Mouse (Mus musculus) CH12.LX (cell line): ENCODE data around the gene Rapgef2. TPM values are rescaled to one million over a fixed set of nuclear protein-coding genes. Genes with fewer than 3 reads are reported as not detected.
A peak's percentile ranks its signal among the peaks of the same experiment; 100 is the strongest.

Source experiments
- DNase-seq: peaks from one replicate; pipeline ENCODE4 v3.0.0-alpha.2; 2013; ENCODE audit errors: extremely low read depth
- H3K27ac ChIP-seq: 2 replicates; pipeline ENCODE4 v1.5.1; 2012; ENCODE audit warnings: low read depth, mild to moderate bottlenecking, control low read depth, moderate library complexity; ENCODE audit not compliant: insufficient read depth
- H3K27me3 ChIP-seq: replicated peaks from 2 replicates; pipeline ENCODE3; 2012; ENCODE audit warnings: inconsistent platforms
- H3K36me3 ChIP-seq, 2 experiments: replicated peaks in 1 of 2; 2 replicates each; pipeline versions ENCODE3 to v1.6.1; 2012; ENCODE audit warnings: inconsistent platforms in 1 of 2, low read length in 1 of 2, mild to moderate bottlenecking in 1 of 2, mixed read lengths in 1 of 2, moderate library complexity in 1 of 2; ENCODE audit not compliant: control insufficient read depth in 1 of 2, insufficient read depth in 1 of 2
- H3K4me1 ChIP-seq, 2 experiments: 2 replicates each; pipeline ENCODE4 v1.6.1; 2012; ENCODE audit warnings: inconsistent platforms in 1 of 2, moderate library complexity in 1 of 2; ENCODE audit not compliant: insufficient read depth in 2 of 2, control insufficient read depth in 1 of 2
- H3K4me2 ChIP-seq: 2 replicates; pipeline ENCODE4 v1.6.1; 2012; ENCODE audit warnings: low read depth, mild to moderate bottlenecking, control low read depth; ENCODE audit not compliant: poor library complexity, insufficient read depth, severe bottlenecking
- H3K4me3 ChIP-seq, 3 experiments: fragments of 150-350 bp in 1 of 3; sonication (generic) in 1 of 3; replicated peaks in 1 of 3; 2 replicates each; pipeline versions ENCODE3 to v1.5.1; 2011 to 2012; ENCODE audit warnings: low read depth in 2 of 3, low read length in 2 of 3, mild to moderate bottlenecking in 2 of 3, moderate library complexity in 2 of 3, control low read depth in 1 of 3, improper control_type of control experiment in 1 of 3, inconsistent platforms in 1 of 3, mixed read lengths in 1 of 3; ENCODE audit not compliant: poor library complexity in 1 of 3
- H3K79me2 ChIP-seq: replicated peaks from 2 replicates; pipeline ENCODE4 v1.6.1; 2012; ENCODE audit warnings: mild to moderate bottlenecking, moderate library complexity; ENCODE audit not compliant: control insufficient read depth, poor library complexity, insufficient read depth, severe bottlenecking; ENCODE audit errors: extremely low read depth
- H3K9ac ChIP-seq: 2 replicates; pipeline ENCODE4 v1.6.1; 2012; ENCODE audit warnings: low read depth, mild to moderate bottlenecking, control low read depth, moderate library complexity; ENCODE audit not compliant: insufficient read depth
- H3K9me3 ChIP-seq: replicated peaks from 2 replicates; pipeline ENCODE3; 2012; ENCODE audit warnings: low read length, inconsistent platforms, mixed read lengths
- BHLHE40 ChIP-seq: IDR thresholded peaks from 2 replicates; pipeline ENCODE4 v1.6.1; 2011; ENCODE audit warnings: mild to moderate bottlenecking, low read depth, low read length, improper control_type of control experiment
- CHD1 ChIP-seq: IDR thresholded peaks from 2 replicates; pipeline ENCODE4 v1.6.1; 2012; ENCODE audit warnings: low read depth, low read length, improper control_type of control experiment, inconsistent platforms
- CHD2 ChIP-seq: IDR thresholded peaks from 2 replicates; pipeline ENCODE4 v1.6.1; 2011; ENCODE audit warnings: low read length, improper control_type of control experiment
- E2F4 ChIP-seq: IDR thresholded peaks from 2 replicates; pipeline ENCODE4 v1.6.1; 2011; ENCODE audit warnings: low read depth, low read length, improper control_type of control experiment; ENCODE audit not compliant: insufficient replicate concordance
- ETS1 ChIP-seq: conservative IDR thresholded peaks from 2 replicates; pipeline ENCODE4 v1.6.1; 2012; ENCODE audit warnings: low read depth, mild to moderate bottlenecking, inconsistent platforms, low read length, improper control_type of control experiment, moderate library complexity
- GABPA ChIP-seq: IDR thresholded peaks from 2 replicates; pipeline ENCODE4 v1.6.1; 2012; ENCODE audit warnings: low read depth, low read length, improper control_type of control experiment, inconsistent platforms; ENCODE audit not compliant: insufficient replicate concordance
- HCFC1 ChIP-seq: IDR thresholded peaks from 2 replicates; pipeline ENCODE4 v1.6.1; 2012; ENCODE audit warnings: low read depth, mild to moderate bottlenecking, inconsistent platforms, low read length, improper control_type of control experiment
- IRF4 ChIP-seq: IDR thresholded peaks from 2 replicates; pipeline ENCODE4 v1.6.1; 2014; ENCODE audit warnings: low read depth, mild to moderate bottlenecking, inconsistent platforms, low read length, improper control_type of control experiment
- JUN ChIP-seq: IDR thresholded peaks from 2 replicates; pipeline ENCODE4 v1.6.1; 2011; ENCODE audit warnings: low read depth, mild to moderate bottlenecking, low read length, improper control_type of control experiment, moderate library complexity; ENCODE audit not compliant: insufficient read depth
- JUND ChIP-seq: conservative IDR thresholded peaks from 2 replicates; pipeline ENCODE4 v1.6.1; 2011; ENCODE audit warnings: low read depth, low read length, improper control_type of control experiment
- KAT2A ChIP-seq: IDR thresholded peaks from 2 replicates; pipeline ENCODE4 v1.6.1; 2012; ENCODE audit warnings: low read length, improper control_type of control experiment, inconsistent platforms; ENCODE audit not compliant: insufficient replicate concordance
- MAFK ChIP-seq: IDR thresholded peaks from 2 replicates; pipeline ENCODE4 v1.6.1; 2011; ENCODE audit warnings: low read length, improper control_type of control experiment; ENCODE audit not compliant: insufficient replicate concordance
- MAZ ChIP-seq: IDR thresholded peaks from 2 replicates; pipeline ENCODE4 v1.6.1; 2012; ENCODE audit warnings: low read depth, mild to moderate bottlenecking, inconsistent platforms, low read length, improper control_type of control experiment, moderate library complexity
- MEF2A ChIP-seq: IDR thresholded peaks from 2 replicates; pipeline ENCODE4 v1.6.1; 2014; ENCODE audit warnings: low read depth, mild to moderate bottlenecking, inconsistent platforms, low read length, improper control_type of control experiment, borderline replicate concordance
- MYC ChIP-seq: IDR thresholded peaks from 2 replicates; pipeline ENCODE4 v1.6.1; 2011; ENCODE audit warnings: low read depth, mild to moderate bottlenecking, improper control_type of control experiment, low read length
- NELFE ChIP-seq: IDR thresholded peaks from 2 replicates; pipeline ENCODE4 v1.6.1; 2011; ENCODE audit warnings: low read depth, low read length, improper control_type of control experiment
- NRF1 ChIP-seq: IDR thresholded peaks from 2 replicates; pipeline ENCODE4 v1.6.1; 2014; ENCODE audit warnings: low read depth, mild to moderate bottlenecking, inconsistent platforms, low read length, improper control_type of control experiment, moderate library complexity
- PAX5 ChIP-seq: IDR thresholded peaks from 2 replicates; pipeline ENCODE4 v1.6.1; 2012; ENCODE audit warnings: low read length, inconsistent platforms, mixed read lengths
- POLR2A ChIP-seq: IDR thresholded peaks from 2 replicates; pipeline ENCODE4 v1.6.1; 2011; ENCODE audit warnings: low read depth, mild to moderate bottlenecking, improper control_type of control experiment, low read length
- POLR2AphosphoS2 ChIP-seq: IDR thresholded peaks from 2 replicates; pipeline ENCODE4 v1.6.1; 2011; ENCODE audit warnings: low read depth, low read length, improper control_type of control experiment
- SIN3A ChIP-seq: IDR thresholded peaks from 2 replicates; pipeline ENCODE4 v1.6.1; 2012; ENCODE audit warnings: low read length, improper control_type of control experiment, inconsistent platforms
- SMC3 ChIP-seq: IDR thresholded peaks from 2 replicates; pipeline ENCODE4 v1.6.1; 2011; ENCODE audit warnings: low read depth, low read length, improper control_type of control experiment
- TBP ChIP-seq: conservative IDR thresholded peaks from 2 replicates; pipeline ENCODE4 v1.6.1; 2011; ENCODE audit warnings: low read depth, low read length, improper control_type of control experiment
- TCF12 ChIP-seq: IDR thresholded peaks from 2 replicates; pipeline ENCODE4 v1.6.1; 2014; ENCODE audit warnings: low read depth, mild to moderate bottlenecking, inconsistent platforms, low read length, improper control_type of control experiment
- UBTF ChIP-seq: IDR thresholded peaks from 2 replicates; pipeline ENCODE4 v1.6.1; 2012; ENCODE audit warnings: low read depth, mild to moderate bottlenecking, inconsistent platforms, low read length, improper control_type of control experiment, moderate library complexity
- USF1 ChIP-seq: IDR thresholded peaks from 2 replicates; pipeline ENCODE4 v1.6.1; 2014; ENCODE audit warnings: low read depth, mild to moderate bottlenecking, inconsistent platforms, low read length, improper control_type of control experiment
- USF2 ChIP-seq: conservative IDR thresholded peaks from 2 replicates; pipeline ENCODE4 v1.6.1; 2011; ENCODE audit warnings: low read depth, low read length, improper control_type of control experiment
- ZC3H11A ChIP-seq: IDR thresholded peaks from 2 replicates; pipeline ENCODE4 v1.6.1; 2012; ENCODE audit warnings: low read depth, mild to moderate bottlenecking, inconsistent platforms, low read length, improper control_type of control experiment
- ZKSCAN1 ChIP-seq: IDR thresholded peaks from 2 replicates; pipeline ENCODE4 v1.6.1; 2012; ENCODE audit warnings: low read depth, inconsistent platforms, low read length, improper control_type of control experiment, borderline replicate concordance
- ZMIZ1 ChIP-seq: IDR thresholded peaks from 2 replicates; pipeline ENCODE4 v1.6.1; 2012; ENCODE audit warnings: low read depth, mild to moderate bottlenecking, inconsistent platforms, low read length, improper control_type of control experiment
- dilution Hi-C: fragments of 300-500 bp; cut with MboI; formaldehyde crosslinking; loops from 2 replicates; pipeline ENCODE4 v1.14.3; 2020; ENCODE audit warnings: low sequenced_read_pairs; ENCODE audit not compliant: extremely low pct_unique_long_range_greater_than_20kb, extremely low pct_ligation_motif_present
- in situ Hi-C: fragments of 300-500 bp; cut with MboI; formaldehyde crosslinking; loops from 3 replicates; pipeline ENCODE4 v1.14.3; 2019; ENCODE audit warnings: low sequenced_read_pairs, low pct_ligation_motif_present, low pct_unique_long_range_greater_than_20kb, mixed read lengths
- polyA plus RNA-seq: library from polyadenylated mRNA; unstranded; fragments of >175 nt; gene quantifications from 2 replicates; pipeline ENCODE4 v1.2.1, GENCODE M21; 2012; ENCODE audit warnings: low read depth; ENCODE audit not compliant: insufficient read length
- total RNA-seq, 2 experiments: library from RNA; depleted of rRNA; stranded (reverse); fragments of 300-350 nt in 1 of 2; fragments of >200 nt in 1 of 2; gene quantifications; 2 replicates each; pipeline ENCODE4 v1.2.3; 2012 to 2014

Gene Rapgef2
- total and polyA plus RNA-seq, 3 experiments, result 0.72 to 3.1 (median 2.6) TPM

DNA sequence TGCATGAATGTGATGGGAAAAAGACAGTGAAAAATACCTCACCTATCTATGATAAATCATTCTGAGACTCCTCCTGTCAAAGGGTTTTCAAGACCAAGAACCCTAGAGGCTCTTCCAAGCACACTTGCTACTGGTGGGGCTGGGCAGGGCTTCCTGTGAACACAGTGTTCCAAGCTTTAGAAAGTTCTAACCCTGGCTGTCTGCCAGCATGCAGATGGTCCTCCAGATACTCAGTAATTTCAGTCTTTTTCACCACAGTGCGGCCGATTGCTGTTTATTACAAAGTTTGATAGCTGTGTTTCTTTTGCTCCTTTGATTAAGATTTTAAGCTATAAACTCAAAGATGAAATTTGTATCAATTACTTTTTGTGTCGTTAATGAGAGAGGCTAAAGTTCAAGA, 83.1 kb downstream of the Rapgef2 start:
- H3K36me3 ChIP-seq, result no peaks in the 10 kb centered on the region
- peaks cover 2% of the 10 kb centered on the region for H3K9me3 ChIP-seq
- H3K4me3 ChIP-seq, result no peak overlapping the region
- no peak for DNase-seq
- dilution Hi-C loops, result loop anchor here (25.0 kb wide), 1 partner anchor 384 kb away; the partner anchor contains the start of gene Ppid
- H3K4me1 ChIP-seq, result peaks cover 0 to 27% of the 10 kb centered on the region in 2 experiments; a peak in 2 of 4 replicates
- H3K9ac ChIP-seq, result no peak overlapping the region
- no peak overlapping the region for H3K4me2 ChIP-seq
- no peak overlapping the region for H3K27ac ChIP-seq
- no peaks in the 10 kb centered on the region for H3K79me2 ChIP-seq
- TF ChIP-seq JUN (no peak), TCF12 (no peak), NRF1 (no peak)
- no peaks in the 10 kb centered on the region for H3K27me3 ChIP-seq
- in situ Hi-C loops, result loop anchor here (5.0 to 25.0 kb wide), 3 partner anchors 248 to 384 kb away; no protein-coding TSS in a partner anchor

DNA sequence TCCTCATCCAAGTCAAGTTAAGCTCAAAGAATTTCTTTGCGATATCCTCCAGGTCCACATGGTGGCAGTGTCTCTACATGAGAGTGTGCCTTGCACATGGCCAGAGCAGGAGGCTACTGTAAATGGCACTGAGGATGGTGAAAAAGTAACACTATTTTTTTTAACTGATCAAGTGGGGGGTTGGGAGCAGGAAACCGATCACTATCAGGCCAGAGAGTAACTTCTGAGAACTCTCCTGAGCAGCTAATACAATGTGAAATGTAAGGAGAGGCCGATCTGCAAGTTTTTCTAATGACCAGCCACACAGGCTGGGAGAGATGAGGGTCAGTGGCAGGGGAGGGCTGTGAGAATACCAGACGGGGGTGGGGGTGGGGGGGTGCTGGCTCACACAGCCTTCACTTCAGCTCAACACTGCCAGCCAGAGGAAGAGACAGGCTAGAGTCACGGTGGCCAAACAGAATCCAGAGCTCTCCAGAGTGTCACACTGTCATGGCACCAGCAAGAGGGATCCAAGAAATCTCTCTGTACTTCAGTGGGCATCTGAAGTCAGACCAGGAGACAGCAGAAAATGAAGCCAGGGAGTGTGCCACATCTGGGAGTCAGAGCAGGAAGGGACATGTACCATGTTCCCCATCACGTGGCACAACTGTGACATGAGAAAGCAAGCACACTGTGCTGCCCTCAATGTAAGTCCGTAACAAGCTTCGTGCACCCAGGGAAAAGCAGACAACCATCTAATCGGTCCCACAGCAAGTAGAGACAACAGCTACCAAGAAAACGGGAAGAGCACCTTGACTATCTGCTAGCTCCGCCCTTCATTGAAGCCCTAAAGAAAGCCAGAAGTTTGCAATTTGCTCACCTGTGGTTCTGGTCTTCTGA, 83.8 kb downstream of the Rapgef2 start:
- no peaks in the 10 kb centered on the region for H3K36me3 ChIP-seq
- in situ Hi-C loops, result loop anchor here (5.0 to 25.0 kb wide), 3 partner anchors 248 to 385 kb away; no protein-coding TSS in a partner anchor
- no peak overlapping the region for H3K4me2 ChIP-seq
- dilution Hi-C loops, result loop anchor here (25.0 kb wide), 1 partner anchor 385 kb away; the partner anchor contains the start of gene Ppid
- H3K79me2 ChIP-seq, result no peaks in the 10 kb centered on the region
- DNase-seq, result peak; percentile 71
- H3K9me3 ChIP-seq, result peaks cover 2% of the 10 kb centered on the region
- no peak overlapping the region for H3K9ac ChIP-seq
- no peaks in the 10 kb centered on the region for H3K27me3 ChIP-seq
- H3K4me1 ChIP-seq, result peaks cover 0 to 34% of the 10 kb centered on the region in 2 experiments; a peak in 2 of 4 replicates
- H3K27ac ChIP-seq, result no peak overlapping the region
- H3K4me3 ChIP-seq, result no peak overlapping the region
- TF ChIP-seq MAFK, result no peak
- TF ChIP-seq GABPA, result no peak
- TF ChIP-seq TBP, result no peak
- TF ChIP-seq ZC3H11A, result no peak
- no peak for TF ChIP-seq SIN3A
- TF ChIP-seq PAX5, result no peak
- no peak for TF ChIP-seq MAZ
- TF ChIP-seq SMC3, result peak; percentile 45
- no peak for TF ChIP-seq NELFE
- no peak for TF ChIP-seq BHLHE40
- TF ChIP-seq JUND, result no peak
- TF ChIP-seq CHD2, result no peak
- no peak for TF ChIP-seq HCFC1
- peak; percentile 82; the same call in 1 of the 2 replicates for TF ChIP-seq MYC
- TF ChIP-seq UBTF, result no peak
- no peak for TF ChIP-seq POLR2A
- TF ChIP-seq USF2, result no peak
- no peak for TF ChIP-seq ZMIZ1
- TF ChIP-seq ETS1, result no peak
- no peak for TF ChIP-seq NRF1
- TF ChIP-seq MEF2A, result no peak
- TF ChIP-seq KAT2A, result no peak
- TF ChIP-seq IRF4, result no peak
- TF ChIP-seq ZKSCAN1, result no peak
- no peak for TF ChIP-seq TCF12
- no peak for TF ChIP-seq JUN
- no peak for TF ChIP-seq USF1
- no peak for TF ChIP-seq POLR2AphosphoS2
- TF ChIP-seq CHD1, result no peak
- no peak for TF ChIP-seq E2F4
